Comparison of ENCODE assay signal across 9 mouse cellular contexts in the genomic region with DNA sequence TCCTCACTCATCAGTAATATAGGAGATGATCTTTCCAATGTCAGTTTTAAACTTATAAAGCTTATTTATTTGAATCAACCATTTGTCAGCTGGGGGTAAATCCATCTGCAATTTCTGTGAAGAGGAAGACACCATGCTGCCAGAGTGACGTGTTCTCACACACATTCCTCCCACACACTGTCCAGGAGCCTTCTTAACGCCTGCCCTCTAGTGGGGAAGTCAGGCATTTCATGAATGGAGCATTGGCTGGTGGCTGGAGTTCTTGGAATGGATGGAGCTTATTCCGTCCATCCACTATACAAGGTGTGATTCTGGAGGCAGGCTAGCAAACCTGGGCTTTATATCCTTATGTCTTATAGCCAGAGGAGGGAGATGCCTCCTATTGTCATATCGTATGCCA. TPM values are rescaled to one million over a fixed set of nuclear protein-coding genes. Genes with fewer than 3 reads are reported as not detected.
DNase-seq lines count a peak whose midpoint lies in the region; ATAC-seq and TF ChIP-seq lines count a peak whose summit lies in the region.
"Had no signal": no experiment of that assay in that cellular context is flagged by ENCODE, and none has a peak within 500 bp of the region (broad histone marks: within the 10 kb centered on the region; RNA-seq: fewer than 3 reads in every experiment).

No protein-coding gene starts in this region.

- intact Hi-C loops in heart, postnatal 10 days (cut with DNase I) = loop anchor here (1.0 to 10.0 kb wide), 3 partner anchors 26 to 235 kb away; no protein-coding TSS in a partner anchor

- no peaks in the 10 kb centered on the region for H3K4me1 ChIP-seq in kidney, embryonic 16.5 days (ENCODE audit: insufficient read depth, low read length)
- H3K4me1 ChIP-seq in embryonic fibroblast, embryonic 13.5 days (ENCODE audit: control insufficient read depth, insufficient read depth, low read length) = no peaks in the 10 kb centered on the region
- H3K4me1 ChIP-seq in spleen, adult 2 months (ENCODE audit: control insufficient read depth, insufficient read depth, insufficient read length) = no peaks in the 10 kb centered on the region
- H3K4me1 ChIP-seq: embryonic facial prominence, embryonic 15.5 days had no signal

- no peaks in the 10 kb centered on the region for H3K9me3 ChIP-seq in kidney, embryonic 16.5 days (ENCODE audit: low read length)
- H3K9me3 ChIP-seq: embryonic facial prominence, embryonic 15.5 days had no signal

- TF ChIP-seq CTCF in embryonic fibroblast, embryonic 13.5 days (IDR thresholded peaks at IDR 0.05; ENCODE audit: borderline replicate concordance, insufficient read depth, low read length) = peak; percentile 89
- TF ChIP-seq CTCF in spleen, adult 2 months (IDR thresholded peaks at IDR 0.05; ENCODE audit: extremely low read depth, insufficient read depth, insufficient read length, insufficient replicate concordance) = peak; percentile 66; the same call in 1 of the 2 replicates

- no peak for TF ChIP-seq POLR2A in embryonic fibroblast, embryonic 13.5 days (IDR thresholded peaks at IDR 0.05; ENCODE audit: low read depth, low read length)
- no peak for TF ChIP-seq POLR2A in spleen, adult 2 months (IDR thresholded peaks at IDR 0.05; ENCODE audit: low read depth, low read length)

- H3K27ac ChIP-seq in kidney, embryonic 16.5 days (ENCODE audit: low read length) = no peak overlapping the region
- H3K27ac ChIP-seq in embryonic fibroblast, embryonic 13.5 days (ENCODE audit: insufficient read depth, low read length) = no peak overlapping the region
- no peak overlapping the region for H3K27ac ChIP-seq in spleen, adult 2 months (ENCODE audit: insufficient read depth, low read length)
- H3K27ac ChIP-seq: embryonic facial prominence, embryonic 15.5 days had no signal

- no peak overlapping the region for H3K4me3 ChIP-seq in kidney, embryonic 16.5 days (ENCODE audit: low read length)
- H3K4me3 ChIP-seq in embryonic fibroblast, embryonic 13.5 days (ENCODE audit: insufficient read depth, low read length) = no peak overlapping the region
- H3K4me3 ChIP-seq in spleen, adult 2 months (ENCODE audit: extremely low read depth, insufficient read depth, insufficient read length) = no peak overlapping the region
- H3K4me3 ChIP-seq: embryonic facial prominence, embryonic 15.5 days had no signal

- no peaks in the 10 kb centered on the region for H3K27me3 ChIP-seq in kidney, embryonic 16.5 days (ENCODE audit: insufficient read depth, low read length)
- H3K27me3 ChIP-seq in spleen, adult 2 months (ENCODE audit: control insufficient read depth, insufficient read depth, low read length) = no peaks in the 10 kb centered on the region
- H3K27me3 ChIP-seq: embryonic facial prominence, embryonic 15.5 days had no signal

- 35% methylated on average over 4 of the region's 4 CpGs for WGBS in kidney, embryonic 16.5 days
- 50% methylated on average over 4 of the region's 4 CpGs for WGBS in spleen, adult 2 months

- DNase-seq in kidney, adult 18-20 months = peak; percentile 80
- peak; percentile 95 for DNase-seq in brain, adult 2 months (ENCODE audit: low read depth, low spot score)
- DNase-seq in heart, postnatal 10 days = peak; percentile 85 to 92
- peak; percentile 80 for DNase-seq in left cerebral cortex, adult 11 months (ENCODE audit: low spot score)
- peak; percentile 76 for DNase-seq in mesoderm, embryonic 11.5 days (ENCODE audit: low read depth, low spot score)
- DNase-seq in spleen, adult 2 months (ENCODE audit: low read depth in 1 of 2, low spot score in 2 of 2) = peak; percentile 19 to 35

- peaks cover 55% of the 10 kb centered on the region for H3K36me3 ChIP-seq in kidney, embryonic 16.5 days (ENCODE audit: insufficient read depth, low read length)
- peaks cover 20% of the 10 kb centered on the region for H3K36me3 ChIP-seq in spleen, adult 2 months (ENCODE audit: control insufficient read depth, insufficient read depth, low read length)

- no peak overlapping the region for H3K9ac ChIP-seq in kidney, embryonic 16.5 days (replicated peaks; ENCODE audit: low read length)
- H3K9ac ChIP-seq: embryonic facial prominence, embryonic 15.5 days had no signal

- H3K4me2 ChIP-seq in kidney, embryonic 16.5 days (replicated peaks; ENCODE audit: low read depth, low read length) = no peak overlapping the region
- H3K4me2 ChIP-seq: embryonic facial prominence, embryonic 15.5 days had no signal

- ATAC-seq in kidney, embryonic 16.5 days (ENCODE audit: low FRiP score, low TSS enrichment) = no peak

RNA-seq across cellular contexts. Expression of a gene that starts 37.0 kb away (rescaled TPM):
- polyA plus RNA-seq in kidney, embryonic 16.5 days (2015; fragmentation: Nextera tagmentation; extraction: Ambion mirVana) = 30.2 and 33.1 TPM in 2 replicates
- 20.5 and 25.6 TPM in 2 replicates for polyA plus RNA-seq in embryonic fibroblast, embryonic 13.5 days (2011; ENCODE audit: insufficient read length, low read depth, missing spikeins)
- total RNA-seq in heart, postnatal 10 days (2021) = 10 to 100 TPM; 34.6 to 34.8 TPM
- 11.0 and 12.2 TPM in 2 replicates for polyA plus RNA-seq in spleen, adult 2 months (2012; rRNA removed)

Comparison
In these comparisons a context has a peak if more than half of its experiments do, and no peak if none do; other contexts are left out.
1. DNase-seq: peak in every context shown above with its lines; median percentile 95 in brain, adult 2 months; 88 in heart, postnatal 10 days; 80 in kidney, adult 18-20 months; 80 in left cerebral cortex, adult 11 months; 76 in mesoderm, embryonic 11.5 days; 27 in spleen, adult 2 months.